Comparison of ENCODE assay signal across 15 mouse cellular contexts in the genomic region with DNA sequence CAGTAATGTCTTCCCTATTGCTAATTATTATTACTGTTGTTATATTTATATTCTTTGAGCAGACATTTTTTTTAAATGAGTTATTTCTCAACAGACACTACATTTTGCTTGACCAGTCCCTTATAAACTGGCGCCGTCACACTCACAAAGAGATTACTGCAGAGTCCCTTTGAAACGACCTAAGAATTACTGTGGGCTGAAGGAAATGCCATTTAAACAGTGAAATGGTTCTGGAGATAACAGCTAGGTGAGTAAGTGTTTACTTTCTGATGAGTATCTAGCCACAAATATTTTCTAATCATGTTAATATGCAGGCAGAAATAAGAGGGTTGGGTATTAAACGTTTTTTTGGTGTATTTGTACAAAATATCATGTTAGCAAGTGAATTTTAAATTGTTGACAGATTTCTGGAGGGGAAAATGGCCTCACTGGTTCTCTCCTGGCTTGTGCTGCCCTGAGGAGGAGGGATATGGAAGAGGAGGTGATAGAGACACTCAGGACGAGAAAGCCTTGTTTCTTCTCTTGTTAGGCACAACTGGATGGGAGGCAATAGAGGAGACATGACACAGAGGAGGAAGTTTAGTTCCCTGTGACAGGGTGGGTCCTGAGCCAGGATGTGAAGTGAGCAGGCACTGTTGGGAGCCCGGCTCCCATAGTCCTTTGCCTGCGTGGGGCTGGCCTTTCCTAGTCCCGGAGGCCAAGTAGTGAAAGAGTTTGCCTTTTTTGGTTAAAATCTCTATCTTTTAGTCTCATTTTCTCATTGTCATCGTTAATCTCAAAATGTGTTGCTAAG.
"Had no signal": no experiment of that assay in that cellular context is flagged by ENCODE, and none has a peak within 500 bp of the region (broad histone marks: within the 10 kb centered on the region; RNA-seq: fewer than 3 reads in every experiment).

No protein-coding gene starts in this region.

- DNase-seq: kidney, adult 2 months; kidney, postnatal 25 days; liver; liver, embryonic 13.5 days; lung, adult 2 months; lung, postnatal 4 days; retina, postnatal 1 day; right cerebral cortex, postnatal 4 days; spleen, adult 18-20 months had no signal

- H3K4me3 ChIP-seq: limb, embryonic 12.5 days; liver, embryonic 13.5 days; midbrain, embryonic 15.5 days; neural tube, embryonic 13.5 days; stomach, embryonic 15.5 days had no signal

- ATAC-seq: inflammation-experienced regulatory T-cells, adult 6 months; midbrain, embryonic 15.5 days had no signal

- H3K36me3 ChIP-seq: limb, embryonic 12.5 days; liver, embryonic 13.5 days; midbrain, embryonic 15.5 days; neural tube, embryonic 13.5 days; stomach, embryonic 15.5 days had no signal

- H3K27ac ChIP-seq: limb, embryonic 12.5 days; liver, embryonic 13.5 days; midbrain, embryonic 15.5 days; neural tube, embryonic 13.5 days; stomach, embryonic 15.5 days had no signal

- H3K4me1 ChIP-seq: limb, embryonic 12.5 days; liver, embryonic 13.5 days; midbrain, embryonic 15.5 days; neural tube, embryonic 13.5 days; stomach, embryonic 15.5 days had no signal

- H3K9me3 ChIP-seq: limb, embryonic 12.5 days; liver, embryonic 13.5 days; midbrain, embryonic 15.5 days; neural tube, embryonic 13.5 days; stomach, embryonic 15.5 days had no signal

- H3K9ac ChIP-seq: limb, embryonic 12.5 days; liver, embryonic 13.5 days; midbrain, embryonic 15.5 days; neural tube, embryonic 13.5 days; stomach, embryonic 15.5 days had no signal

- H3K27me3 ChIP-seq: limb, embryonic 12.5 days; liver, embryonic 13.5 days; midbrain, embryonic 15.5 days; neural tube, embryonic 13.5 days; stomach, embryonic 15.5 days had no signal

- H3K4me2 ChIP-seq: limb, embryonic 12.5 days; liver, embryonic 13.5 days; midbrain, embryonic 11.5 days; midbrain, embryonic 15.5 days; neural tube, embryonic 13.5 days; stomach, embryonic 15.5 days had no signal
